Mouse (Mus musculus) induced T-regulatory cell, adult 2 months (primary cell): ENCODE data around the gene AW549877.

Experiments used
- DNase-seq: peaks from one replicate; pipeline ENCODE4 v3.0.0-alpha.2; 2012; ENCODE audit warnings: low read depth

The AW549877 gene

GRCm38 (mm10) chr15:3982732-3983131 is 12.8 kb downstream of the AW549877 start:
- DNase-seq: no peak

- no peak for DNase-seq
These were observed 15.7 kb downstream of the AW549877 start for GRCm38 (mm10) chr15:3979871-3980270.

- DNase-seq: peak; percentile 85
These were observed 16.3 kb downstream of the AW549877 start, which contains the start of gene Fbxo4 for GRCm38 (mm10) chr15:3979061-3979848. Gene Fbxo4 (minus strand): TSS chr15:3979573.

GRCm38 (mm10) chr15:3978279-3978678 is 17.3 kb downstream of the AW549877 start:
- DNase-seq: no peak

GRCm38 (mm10) chr15:3973300-3973699 is 22.2 kb downstream of the AW549877 start:
- DNase-seq: no peak

GRCm38 (mm10) chr15:3970193-3970592 is 25.4 kb downstream of the AW549877 start:
- DNase-seq: no peak

GRCm38 (mm10) chr15:3969743-3970142 is 25.8 kb downstream of the AW549877 start:
- no peak for DNase-seq

GRCm38 (mm10) chr15:3962251-3962650 is 33.3 kb downstream of the AW549877 start:
- no peak for DNase-seq

- DNase-seq: no peak
These were observed 35.5 kb downstream of the AW549877 start for GRCm38 (mm10) chr15:3960094-3960493.

- DNase-seq: peak; percentile 76
These were observed 37.6 kb downstream of the AW549877 start for GRCm38 (mm10) chr15:3957982-3958381.

GRCm38 (mm10) chr15:3954971-3955370 is 40.6 kb downstream of the AW549877 start:
- DNase-seq: no peak

GRCm38 (mm10) chr15:3938132-3938531 is 57.4 kb downstream of the AW549877 start:
- no peak for DNase-seq

- DNase-seq: no peak
These were observed 59.5 kb downstream of the AW549877 start for GRCm38 (mm10) chr15:3936056-3936455.

GRCm38 (mm10) chr15:3933466-3933865 is 62.1 kb downstream of the AW549877 start:
- no peak for DNase-seq
